Mouse (Mus musculus) MEL (cell line): ENCODE results near the gene Rgs6. TPM values are rescaled to one million over a fixed set of nuclear protein-coding genes. Genes with fewer than 3 reads are reported as not detected.

Experiments
- DNase-seq: peaks from one replicate; pipeline ENCODE4 v3.0.0; 2011; ENCODE audit warnings: low read depth, low spot score
- H3K27ac ChIP-seq: 2 replicates; pipeline ENCODE4 v1.5.1; 2012; ENCODE audit warnings: low read depth, mild to moderate bottlenecking, control low read depth, low read length, moderate library complexity; ENCODE audit not compliant: control insufficient read depth
- H3K27me3 ChIP-seq, 2 experiments: fragments of 150-350 bp in 1 of 2; sonication (generic) in 1 of 2; 2 replicates each; pipeline ENCODE4 v1.6.1; 2012; ENCODE audit warnings: low read length in 2 of 2, mild to moderate bottlenecking in 2 of 2, improper control_type of control experiment in 1 of 2, moderate library complexity in 1 of 2; ENCODE audit not compliant: insufficient read depth in 2 of 2, control insufficient read depth in 1 of 2
- H3K36me3 ChIP-seq, 2 experiments: 2 replicates each; pipeline ENCODE4 v1.6.1; 2012 to 2014; ENCODE audit warnings: low read length in 2 of 2, improper control_type of control experiment in 1 of 2, inconsistent platforms in 1 of 2, mild to moderate bottlenecking in 1 of 2; ENCODE audit not compliant: insufficient read depth in 2 of 2, control insufficient read depth in 1 of 2
- H3K4me1 ChIP-seq, 2 experiments: fragments of 150-350 bp in 1 of 2; sonication (generic) in 1 of 2; 2 replicates each; pipeline ENCODE4 v1.6.1; 2012; ENCODE audit warnings: low read length in 2 of 2, improper control_type of control experiment in 1 of 2, mild to moderate bottlenecking in 1 of 2; ENCODE audit not compliant: insufficient read depth in 2 of 2, control insufficient read depth in 1 of 2
- H3K4me3 ChIP-seq, 2 experiments: fragments of 150-350 bp in 1 of 2; sonication (generic) in 1 of 2; 2 replicates each; pipeline ENCODE4 v1.5.1; 2012; ENCODE audit warnings: low read depth in 2 of 2, low read length in 2 of 2, mild to moderate bottlenecking in 2 of 2, moderate library complexity in 2 of 2, control low read depth in 1 of 2, improper control_type of control experiment in 1 of 2; ENCODE audit not compliant: control insufficient read depth in 1 of 2, insufficient read depth in 1 of 2
- H3K79me2 ChIP-seq: 2 replicates; pipeline ENCODE4 v1.6.1; 2012; ENCODE audit warnings: mild to moderate bottlenecking, low read length, moderate library complexity; ENCODE audit not compliant: control insufficient read depth, poor library complexity, insufficient read depth
- H3K9ac ChIP-seq: 2 replicates; pipeline ENCODE4 v1.6.1; 2012; ENCODE audit warnings: low read depth, mild to moderate bottlenecking, control low read depth, low read length, moderate library complexity; ENCODE audit not compliant: control insufficient read depth, poor library complexity, severe bottlenecking
- H3K9me3 ChIP-seq: fragments of 150-350 bp; sonication (generic); replicated peaks from 2 replicates; pipeline ENCODE4 v1.6.1; 2012; ENCODE audit warnings: mild to moderate bottlenecking, low read length, improper control_type of control experiment, moderate library complexity; ENCODE audit not compliant: insufficient read depth
- ELF1 ChIP-seq: IDR thresholded peaks from 2 replicates; pipeline ENCODE4 v1.6.1; 2014; ENCODE audit warnings: low read depth, mild to moderate bottlenecking, inconsistent platforms, low read length, improper control_type of control experiment, moderate library complexity
- EP300 ChIP-seq, 2 experiments: IDR thresholded peaks; 2 replicates each; pipeline ENCODE4 v1.6.1; 2011; ENCODE audit warnings: improper control_type of control experiment in 2 of 2, low read length in 2 of 2, low read depth in 1 of 2, mild to moderate bottlenecking in 1 of 2
- GABPA ChIP-seq: IDR thresholded peaks from 2 replicates; pipeline ENCODE4 v1.6.1; 2012; ENCODE audit warnings: low read depth, mild to moderate bottlenecking, inconsistent platforms, low read length, improper control_type of control experiment, moderate library complexity
- JUND ChIP-seq: IDR thresholded peaks from 2 replicates; pipeline ENCODE4 v1.6.1; 2011; ENCODE audit warnings: low read depth, mild to moderate bottlenecking, improper control_type of control experiment, low read length
- MAFK ChIP-seq: IDR thresholded peaks from 2 replicates; pipeline ENCODE4 v1.6.1; 2011; ENCODE audit warnings: low read depth, mild to moderate bottlenecking, low read length, improper control_type of control experiment, borderline replicate concordance
- MAZ ChIP-seq: IDR thresholded peaks from 2 replicates; pipeline ENCODE4 v1.6.1; 2012; ENCODE audit warnings: low read depth, mild to moderate bottlenecking, inconsistent platforms, low read length, improper control_type of control experiment
- MXI1 ChIP-seq: IDR thresholded peaks from 2 replicates; pipeline ENCODE4 v1.6.1; 2011; ENCODE audit warnings: mild to moderate bottlenecking, low read depth, low read length, improper control_type of control experiment
- MYB ChIP-seq: IDR thresholded peaks from 2 replicates; pipeline ENCODE4 v1.6.1; 2011; ENCODE audit warnings: mild to moderate bottlenecking, low read depth, low read length, improper control_type of control experiment
- NELFE ChIP-seq: IDR thresholded peaks from 2 replicates; pipeline ENCODE4 v1.6.1; 2011; ENCODE audit warnings: low read depth, low read length, improper control_type of control experiment
- NRF1 ChIP-seq: IDR thresholded peaks from 2 replicates; pipeline ENCODE4 v1.6.1; 2014; ENCODE audit warnings: low read depth, mild to moderate bottlenecking, inconsistent platforms, low read length, improper control_type of control experiment, moderate library complexity; ENCODE audit not compliant: poor library complexity, insufficient read depth, severe bottlenecking
- POLR2A ChIP-seq, 2 experiments: IDR thresholded peaks; 2 replicates each; pipeline ENCODE4 v1.6.1; 2011 to 2012; ENCODE audit warnings: low read length in 2 of 2, mild to moderate bottlenecking in 2 of 2, control low read depth in 1 of 2, improper control_type of control experiment in 1 of 2, low read depth in 1 of 2, moderate library complexity in 1 of 2; ENCODE audit not compliant: control insufficient read depth in 1 of 2, insufficient read depth in 1 of 2, poor library complexity in 1 of 2
- POLR2AphosphoS2 ChIP-seq: IDR thresholded peaks from 2 replicates; pipeline ENCODE4 v1.6.1; 2011; ENCODE audit warnings: low read length, improper control_type of control experiment
- RCOR1 ChIP-seq: IDR thresholded peaks from 2 replicates; pipeline ENCODE4 v1.6.1; 2012; ENCODE audit warnings: low read depth, mild to moderate bottlenecking, inconsistent platforms, low read length, improper control_type of control experiment
- USF2 ChIP-seq, 2 experiments: IDR thresholded peaks; 2 replicates each; pipeline ENCODE4 v1.6.1; 2011 to 2012; ENCODE audit warnings: improper control_type of control experiment in 2 of 2, low read length in 2 of 2, borderline replicate concordance in 1 of 2, inconsistent platforms in 1 of 2, low read depth in 1 of 2, mild to moderate bottlenecking in 1 of 2; ENCODE audit not compliant: insufficient read depth in 1 of 2
- ZKSCAN1 ChIP-seq: IDR thresholded peaks from 2 replicates; pipeline ENCODE4 v1.6.1; 2012; ENCODE audit warnings: low read depth, mild to moderate bottlenecking, inconsistent platforms, low read length, improper control_type of control experiment, moderate library complexity
- polyA plus RNA-seq, 2 experiments: library from polyadenylated mRNA; stranded (reverse) in 1 of 2; unstranded in 1 of 2; fragments of >175 nt in 1 of 2; fragments of >200 nt in 1 of 2; gene quantifications; 2 replicates each; pipeline versions ENCODE4 v1.2.1 to v1.2.4; 2012; ENCODE audit warnings: low replicate concordance in 2 of 2, low read depth in 1 of 2; ENCODE audit not compliant: insufficient read length in 2 of 2, insufficient read depth in 1 of 2, missing spikeins in 1 of 2
- total RNA-seq: library from RNA; depleted of rRNA; stranded (reverse); fragments of 300-350 nt; gene quantifications from 2 replicates; pipeline ENCODE4 v1.2.3, GENCODE M21; 2012

The Rgs6 gene
- total and polyA plus RNA-seq, 3 experiments = not detected

GRCm38 (mm10) chr12:82996775-82997174 is 408.7 kb downstream of the Rgs6 start:
- Histone ChIP-seq H3K9ac (no peak overlapping the region), H3K4me1 (no peaks in the 10 kb centered on the region), H3K9me3 (no peaks in the 10 kb centered on the region), H3K27me3 (peaks cover 9 to 12% of the 10 kb centered on the region in 2 experiments), H3K27ac (no peak overlapping the region), H3K36me3 (no peaks in the 10 kb centered on the region), H3K79me2 (no peaks in the 10 kb centered on the region), H3K4me3 (no peak overlapping the region)
- TF ChIP-seq MYB (no peak), MAFK (no peak), NELFE (no peak), POLR2A (IDR thresholded peaks at IDR 0.05; ENCODE audit: control insufficient read depth in 1 of 2, insufficient read depth in 1 of 2, low read depth in 1 of 2, low read length in 2 of 2, poor library complexity in 1 of 2) (no peak), ELF1 (no peak), RCOR1 (no peak)
- no peak for DNase-seq

GRCm38 (mm10) chr12:82998682-82999332 is 410.7 kb downstream of the Rgs6 start:
- Histone ChIP-seq H3K79me2 (no peaks in the 10 kb centered on the region), H3K4me1 (0 out of 4 replicates have a peak, but pooled peaks cover 0 to 2% of the 10 kb centered on the region in 2 experiments), H3K4me3 (no peak overlapping the region), H3K27ac (no peak overlapping the region), H3K9me3 (no peaks in the 10 kb centered on the region), H3K27me3 (peaks cover 9 to 10% of the 10 kb centered on the region in 2 experiments), H3K9ac (no peak overlapping the region), H3K36me3 (peaks cover 0 to 2% of the 10 kb centered on the region in 2 experiments; a peak in 2 of 4 replicates)
- TF ChIP-seq EP300 (IDR thresholded peaks at IDR 0.05; ENCODE audit: low read depth in 1 of 2, low read length in 2 of 2) (no peak), JUND (no peak), MAZ (no peak), RCOR1 (no peak), NRF1 (no peak), MAFK (no peak), GABPA (no peak), USF2 (IDR thresholded peaks at IDR 0.05; ENCODE audit: borderline replicate concordance in 1 of 2, insufficient read depth in 1 of 2, low read depth in 1 of 2, low read length in 2 of 2) (no peak), MXI1 (no peak), POLR2AphosphoS2 (no peak), ZKSCAN1 (no peak)
- DNase-seq = no peak
